Mouse (Mus musculus) embryonic stem cell, embryonic (primary cell): ENCODE measurements around the gene D5Ertd579e.

ENCODE experiments used
- CTCF ChIA-PET, 4 experiments: fragments of 300-600 bp in 2 of 4; fragments of 350-600 bp in 2 of 4; sonication (Branson Sonifier 250); formaldehyde crosslinking; loops; one replicate each; lab custom pipeline; 2022; ENCODE audit warnings: inconsistent platforms in 2 of 4; lab: Charles Lee
- POLR2A ChIA-PET, 4 experiments: fragments of 300-600 bp in 2 of 4; fragments of 350-600 bp in 2 of 4; sonication (Branson Sonifier 250); formaldehyde crosslinking; loops; one replicate each; lab custom pipeline; 2022; ENCODE audit warnings: antibody characterized with exemption in 4 of 4, inconsistent platforms in 1 of 4; lab: Charles Lee

The D5Ertd579e gene

GRCm38 (mm10) chr5:36608939-36609499, 86.8 kb downstream of the D5Ertd579e start:
- ChIA-PET POLR2A (interaction anchor here in 1 of 4 experiments (0.5 to 0.6 kb wide), 2 partner anchors 16 to 144 kb away, joined by 6 to 13 read pairs; partner anchors contain the start of genes Grpel1 and Tbc1d14), CTCF (no interaction called here)

GRCm38 (mm10) chr5:36603031-36603430, 92.8 kb downstream of the D5Ertd579e start:
- ChIA-PET POLR2A (interaction anchor here in 2 of 4 experiments (0.5 to 1.1 kb wide), 2 partner anchors 208 to 320 kb away, joined by 3 to 5 read pairs; no protein-coding TSS in a partner anchor), CTCF (interaction anchor here (0.6 to 3.3 kb wide), 7 partner anchors 8 to 139 kb away, joined by 4 to 16 read pairs (median 5); no protein-coding TSS in a partner anchor)

- POLR2A ChIA-PET, result interaction anchor here in 2 of 4 experiments (1.0 to 1.3 kb wide), 3 partner anchors 9 to 319 kb away, joined by 3 read pairs; partner anchors contain the start of gene Tbc1d14 (in 1 of the 2)
- CTCF ChIA-PET, result interaction anchor here in 3 of 4 experiments (0.5 to 3.3 kb wide), 5 partner anchors 21 to 140 kb away, joined by 3 to 16 read pairs (median 6); no protein-coding TSS in a partner anchor
Observed at GRCm38 (mm10) chr5:36602028-36602427, 93.8 kb downstream of the D5Ertd579e start.

GRCm38 (mm10) chr5:36601492-36601891, 94.3 kb downstream of the D5Ertd579e start:
- ChIA-PET CTCF (interaction anchor here in 2 of 4 experiments (1.7 to 3.3 kb wide), 2 partner anchors 138 kb away, joined by 6 to 16 read pairs; no protein-coding TSS in a partner anchor), POLR2A (interaction anchor here in 2 of 4 experiments (1.0 to 1.3 kb wide), 3 partner anchors 8 to 128 kb away, joined by 3 read pairs; partner anchors contain the start of gene Tbc1d14 (in 1 of the 2))

GRCm38 (mm10) chr5:36598883-36599282, 96.9 kb downstream of the D5Ertd579e start:
- POLR2A ChIA-PET, result interaction anchor here in 2 of 4 experiments (1.0 to 1.2 kb wide), 2 partner anchors 13 to 143 kb away, joined by 3 to 4 read pairs; no protein-coding TSS in a partner anchor
- CTCF ChIA-PET, result interaction anchor here in 1 of 4 experiments (1.1 kb wide), 1 partner anchor 144 kb away, joined by 3 read pairs; no protein-coding TSS in a partner anchor

GRCm38 (mm10) chr5:36597653-36598052, 98.2 kb downstream of the D5Ertd579e start:
- ChIA-PET POLR2A (interaction anchor here in 2 of 4 experiments (0.9 to 2.0 kb wide), 6 partner anchors 9 to 144 kb away, joined by 3 to 5 read pairs (median 3); partner anchors contain the start of gene Grpel1 (in 1 of the 2)), CTCF (interaction anchor here in 2 of 4 experiments (0.5 to 1.9 kb wide), 7 partner anchors 16 to 505 kb away, joined by 3 to 11 read pairs (median 4); no protein-coding TSS in a partner anchor)

- CTCF ChIA-PET, result interaction anchor here in 1 of 4 experiments (0.5 to 1.9 kb wide), 2 partner anchors 15 to 141 kb away, joined by 3 to 5 read pairs; no protein-coding TSS in a partner anchor
- POLR2A ChIA-PET, result interaction anchor here in 2 of 4 experiments (0.6 to 2.0 kb wide), 4 partner anchors 10 to 433 kb away, joined by 3 to 5 read pairs (median 4); no protein-coding TSS in a partner anchor
Observed at GRCm38 (mm10) chr5:36596225-36596624, 99.6 kb downstream of the D5Ertd579e start.

- ChIA-PET POLR2A (interaction anchor here in 2 of 4 experiments (0.7 to 3.1 kb wide), 4 partner anchors 13 to 130 kb away, joined by 3 to 13 read pairs (median 8); partner anchors contain the start of gene Grpel1 (in 1 of the 2)), CTCF (interaction anchor here in 1 of 4 experiments (0.6 to 1.2 kb wide), 2 partner anchors 8 to 155 kb away, joined by 3 to 4 read pairs; no protein-coding TSS in a partner anchor)
Observed at GRCm38 (mm10) chr5:36595115-36595514, 100.7 kb downstream of the D5Ertd579e start.

- ChIA-PET CTCF (interaction anchor here in 1 of 4 experiments (0.7 to 1.2 kb wide), 2 partner anchors 9 to 121 kb away, joined by 3 to 4 read pairs; no protein-coding TSS in a partner anchor), POLR2A (interaction anchor here in 2 of 4 experiments (0.7 to 3.1 kb wide), 3 partner anchors 12 to 129 kb away, joined by 3 to 13 read pairs (median 13); partner anchors contain the start of gene Grpel1 (in 1 of the 2))
Observed at GRCm38 (mm10) chr5:36594344-36594743, 101.5 kb downstream of the D5Ertd579e start.

- CTCF ChIA-PET, result interaction anchor here in 1 of 4 experiments (0.6 to 1.2 kb wide), 5 partner anchors 63 to 593 kb away, joined by 3 to 7 read pairs (median 3); no protein-coding TSS in a partner anchor
Observed at GRCm38 (mm10) chr5:36593176-36593575, 102.6 kb downstream of the D5Ertd579e start, which contains the start of gene Tbc1d14. Tbc1d14 (minus strand) TSS chr5:36593276.

GRCm38 (mm10) chr5:36590499-36590920, 105.3 kb downstream of the D5Ertd579e start:
- CTCF ChIA-PET, result interaction anchor here in 1 of 4 experiments (0.9 to 1.0 kb wide), 2 partner anchors 8 to 149 kb away, joined by 3 to 4 read pairs; no protein-coding TSS in a partner anchor
- POLR2A ChIA-PET, result interaction anchor here in 3 of 4 experiments (0.6 to 4.4 kb wide), 8 partner anchors 8 to 157 kb away, joined by 3 to 43 read pairs (median 8); partner anchors contain the start of gene Grpel1 (in 2 of the 3)

More at GRCm38 (mm10) chr5:36593176-36593575, 102.6 kb downstream of the D5Ertd579e start, which contains the start of gene Tbc1d14:
- POLR2A ChIA-PET, result interaction anchor here in 3 of 4 experiments (0.6 to 4.4 kb wide), 17 partner anchors 8 to 818 kb away, joined by 3 to 43 read pairs (median 4); partner anchors contain the start of gene Grpel1 (in 2 of the 3)

- ChIA-PET POLR2A (interaction anchor here in 2 of 4 experiments (1.0 to 3.6 kb wide), 4 partner anchors 30 to 120 kb away, joined by 3 to 109 read pairs (median 38); partner anchors contain the start of gene Grpel1 (in 1 of the 2)), CTCF (interaction anchor here in 2 of 4 experiments (0.9 to 1.1 kb wide), 3 partner anchors 10 to 121 kb away, joined by 3 to 5 read pairs (median 3); no protein-coding TSS in a partner anchor)
Observed at GRCm38 (mm10) chr5:36584299-36584698, 111.5 kb downstream of the D5Ertd579e start.

GRCm38 (mm10) chr5:36581924-36582642, 113.7 kb downstream of the D5Ertd579e start:
- ChIA-PET CTCF (interaction anchor here in 3 of 4 experiments (0.5 to 1.6 kb wide), 25 partner anchors 9 to 469 kb away, joined by 3 to 17 read pairs (median 4); partner anchors contain the start of genes Grpel1 (in 1 of the 3), Man2b2 (in 1 of the 3) and Tada2b (in 1 of the 3)), POLR2A (interaction anchor here (0.6 to 3.6 kb wide), 107 partner anchors 8 to 1477 kb away, joined by 3 to 109 read pairs (median 4); partner anchors contain the start of genes Grpel1 (in 4 of the 4), D5Ertd579e (in 2 of the 4), Mrfap1 (in 2 of the 4) and Tbc1d14 (in 2 of the 4))

- CTCF ChIA-PET, result interaction anchor here in 3 of 4 experiments (0.5 to 1.6 kb wide), 23 partner anchors 9 to 468 kb away, joined by 3 to 17 read pairs (median 4); partner anchors contain the start of genes Grpel1 (in 1 of the 3), Man2b2 (in 1 of the 3) and Tada2b (in 1 of the 3)
- POLR2A ChIA-PET, result interaction anchor here (0.6 to 3.6 kb wide), 97 partner anchors 8 to 1477 kb away, joined by 3 to 109 read pairs (median 4); partner anchors contain the start of genes Grpel1 (in 3 of the 4), D5Ertd579e (in 2 of the 4), Mrfap1 (in 2 of the 4) and Tbc1d14 (in 2 of the 4)
Observed at GRCm38 (mm10) chr5:36581259-36581923, 114.4 kb downstream of the D5Ertd579e start.

- ChIA-PET POLR2A (interaction anchor here in 3 of 4 experiments (0.8 to 2.2 kb wide), 11 partner anchors 9 to 115 kb away, joined by 3 to 7 read pairs (median 3); partner anchors contain the start of genes Grpel1 (in 2 of the 3) and Ccdc96 (in 1 of the 3)), CTCF (no interaction called here)
Observed at GRCm38 (mm10) chr5:36579967-36580366, 115.9 kb downstream of the D5Ertd579e start.
